Mouse (Mus musculus) left cerebral cortex, postnatal 4 days (tissue): ENCODE measurements at regions not wholly inside any gene's neighbourhood (a gene's known extent, or its start where the extent isn't known, plus 50 kb on each side); places are given as distances from the start of the nearest gene placed in this dataset.
"Not testable (repeated sequence)": the region's sequence is repeated elsewhere in the genome, so short reads cannot be mapped to it uniquely, and the experiment has no call there.

Experiments
- DNase-seq: peaks from one replicate; pipeline ENCODE4 v3.0.0-alpha.2; 2022
- intact Hi-C: fragments of 180-260 bp; cut with DNase I; formaldehyde crosslinking; loops from one replicate; pipeline ENCODE4 v1.15.1; 2025

- intact Hi-C loops, result no loop called here
- DNase-seq, result no peak
Measured at GRCm38 (mm10) chr2:53605829-53606228, 414.3 kb downstream of the Arl6ip6 start.

- intact Hi-C loops, result no loop called here
- no peak for DNase-seq
Measured at GRCm38 (mm10) chr2:53619681-53620080, 428.2 kb downstream of the Arl6ip6 start.

GRCm38 (mm10) chr2:53632816-53633474 is 441.4 kb downstream of the Arl6ip6 start:
- intact Hi-C loops, result not testable (repeated sequence)

GRCm38 (mm10) chr2:53668599-53669372 is 416.6 kb downstream of the Rprm start:
- DNase-seq, result no peak
- intact Hi-C loops, result no loop called here

More at GRCm38 (mm10) chr2:53632816-53633474, 441.4 kb downstream of the Arl6ip6 start:
- not testable (repeated sequence) for DNase-seq

GRCm38 (mm10) chr2:53680350-53681011 is 404.9 kb downstream of the Rprm start:
- intact Hi-C loops, result no loop called here
- DNase-seq, result no peak

GRCm38 (mm10) chr2:53682599-53682998 is 402.8 kb downstream of the Rprm start:
- no peak for DNase-seq
- intact Hi-C loops, result no loop called here

GRCm38 (mm10) chr2:53687281-53687680 is 398.1 kb downstream of the Rprm start:
- intact Hi-C loops, result no loop called here
- DNase-seq, result no peak

GRCm38 (mm10) chr2:53689223-53689880 is 396.0 kb downstream of the Rprm start:
- intact Hi-C loops, result no loop called here
- no peak for DNase-seq

- intact Hi-C loops, result no loop called here
- peak; percentile 10 for DNase-seq
Measured at GRCm38 (mm10) chr2:53691580-53692118, 393.7 kb downstream of the Rprm start.

- DNase-seq, result peak; percentile 47
- intact Hi-C loops, result loop anchor here (5.0 kb wide), 1 partner anchor 371 kb away; no protein-coding TSS in a partner anchor
Measured at GRCm38 (mm10) chr2:53711213-53711612, 374.1 kb downstream of the Rprm start.

- no peak for DNase-seq
Measured at GRCm38 (mm10) chr2:53713106-53713640, 372.2 kb downstream of the Rprm start.

GRCm38 (mm10) chr2:53715017-53715416 is 370.3 kb downstream of the Rprm start:
- DNase-seq, result no peak
- intact Hi-C loops, result no loop called here

More at GRCm38 (mm10) chr2:53713106-53713640, 372.2 kb downstream of the Rprm start:
- intact Hi-C loops, result loop anchor here (5.0 kb wide), 1 partner anchor 369 kb away; no protein-coding TSS in a partner anchor

- intact Hi-C loops, result no loop called here
- no peak for DNase-seq
Measured at GRCm38 (mm10) chr2:53723231-53723630, 362.1 kb downstream of the Rprm start.

GRCm38 (mm10) chr2:53728693-53729092 is 356.7 kb downstream of the Rprm start:
- intact Hi-C loops, result no loop called here
- no peak for DNase-seq

- DNase-seq, result no peak
- intact Hi-C loops, result no loop called here
Measured at GRCm38 (mm10) chr2:53730451-53730850, 354.9 kb downstream of the Rprm start.

- DNase-seq, result no peak
Measured at GRCm38 (mm10) chr2:53763486-53763885, 321.9 kb downstream of the Rprm start.

GRCm38 (mm10) chr2:53782035-53782434 is 303.3 kb downstream of the Rprm start:
- DNase-seq, intact Hi-C loops: not testable (repeated sequence)

More at GRCm38 (mm10) chr2:53763486-53763885, 321.9 kb downstream of the Rprm start:
- intact Hi-C loops, result no loop called here

GRCm38 (mm10) chr2:53788599-53788998 is 296.8 kb downstream of the Rprm start:
- intact Hi-C loops, DNase-seq: not testable (repeated sequence)

- DNase-seq, result no peak
- intact Hi-C loops, result no loop called here
Measured at GRCm38 (mm10) chr2:53796605-53797004, 288.7 kb downstream of the Rprm start.

- no peak for DNase-seq
- intact Hi-C loops, result no loop called here
Measured at GRCm38 (mm10) chr2:53803666-53804065, 281.7 kb downstream of the Rprm start.
